Mouse (Mus musculus) intestine, postnatal 0 days (tissue): Measurements from ENCODE around the gene Pced1a. TPM values are rescaled to one million over a fixed set of nuclear protein-coding genes. Genes with fewer than 3 reads are reported as not detected.

Experiments used
- ATAC-seq: fragments of 200-750 bp; cut with Nextera tagmentation; 2 replicates; pipeline ENCODE4 v1.8.0; 2017; ENCODE audit warnings: mild to moderate bottlenecking, moderate TSS enrichment, moderate library complexity
- H3K27ac ChIP-seq: fragments of 300-500 bp; sonication (generic); 2 replicates; pipeline ENCODE4 v1.5.1; 2014; ENCODE audit warnings: mild to moderate bottlenecking, low read depth, low read length, moderate library complexity
- H3K27me3 ChIP-seq: fragments of 300-500 bp; sonication (generic); replicated peaks from 2 replicates; pipeline ENCODE4 v1.6.1; 2014; ENCODE audit warnings: low read length, mixed read lengths; ENCODE audit not compliant: control insufficient read depth, insufficient read depth
- H3K36me3 ChIP-seq: fragments of 300-500 bp; sonication (generic); 2 replicates; pipeline ENCODE4 v1.6.1; 2014; ENCODE audit warnings: mild to moderate bottlenecking, moderate library complexity; ENCODE audit not compliant: control insufficient read depth, insufficient read depth
- H3K4me1 ChIP-seq: fragments of 300-500 bp; sonication (generic); replicated peaks from 2 replicates; pipeline ENCODE4 v1.6.1; 2014; ENCODE audit warnings: antibody characterized with exemption, low read length, mixed read lengths; ENCODE audit not compliant: control insufficient read depth, insufficient read depth
- H3K4me2 ChIP-seq: fragments of 300-500 bp; sonication (generic); replicated peaks from 2 replicates; pipeline ENCODE4 v1.6.1; 2014; ENCODE audit warnings: low read depth, mild to moderate bottlenecking, moderate library complexity
- H3K4me3 ChIP-seq: fragments of 300-500 bp; sonication (generic); 2 replicates; pipeline ENCODE4 v1.5.1; 2014; ENCODE audit warnings: low read depth, low read length
- H3K9ac ChIP-seq: fragments of 300-500 bp; sonication (generic); 2 replicates; pipeline ENCODE4 v1.6.1; 2014; ENCODE audit warnings: mild to moderate bottlenecking, low read depth, low read length
- H3K9me3 ChIP-seq: fragments of 300-500 bp; sonication (generic); 2 replicates; pipeline ENCODE4 v1.6.1; 2016; ENCODE audit warnings: mixed run types; ENCODE audit not compliant: control insufficient read depth
- CTCF ChIP-seq: sonication (generic); IDR thresholded peaks from 2 replicates; pipeline ENCODE4 v1.5.1; 2016; ENCODE audit warnings: low read depth, mild to moderate bottlenecking, control low read depth, antibody characterized with exemption, moderate library complexity
- WGBS: fragments of 180-500 bp; shearing (Covaris S2); extraction: QIAGEN DNeasy Blood & Tissue Kit; methylation state at CpG from one replicate; pipeline ENCODE4 v1.1.7; 2014; 5-methylcytosine and 5-hydroxymethylcytosine counted together
- polyA plus RNA-seq: library from polyadenylated mRNA; unstranded; fragments of >200 nt; fragmentation: Nextera tagmentation; extraction: Ambion mirVana; gene quantifications from 2 replicates; pipeline ENCODE4 v1.2.1, GENCODE M21; 2015

Pced1a gene
- 5.3 and 6.1 TPM in 2 replicates for polyA plus RNA-seq

- TF ChIP-seq CTCF = peak; percentile 77
- peaks cover 10% of the 10 kb centered on the region for H3K36me3 ChIP-seq
- peak within 1 kb of the TSS; percentile 93 for H3K9ac ChIP-seq
- no peaks in the 10 kb centered on the region for H3K9me3 ChIP-seq
- 0 out of 2 replicates have a peak, but pooled peaks cover 3% of the 10 kb centered on the region for H3K4me1 ChIP-seq
- under 1% methylated on average over 58 of the region's 58 CpGs for WGBS
- H3K27me3 ChIP-seq = no peaks in the 10 kb centered on the region
- H3K4me2 ChIP-seq = peak within 1 kb of the TSS; percentile 91
- ATAC-seq = peak; percentile 96
- H3K4me3 ChIP-seq = peak within 1 kb of the TSS; percentile 83
- peak within 1 kb of the TSS; percentile 93 for H3K27ac ChIP-seq
Measured at GRCm38 (mm10) chr2:130424126-130424853, at the start of gene Pced1a, which contains the start of gene Vps16. Gene Pced1a (minus strand): TSS chr2:130424701. Gene Vps16 (plus strand): TSS chr2:130424339.

DNA sequence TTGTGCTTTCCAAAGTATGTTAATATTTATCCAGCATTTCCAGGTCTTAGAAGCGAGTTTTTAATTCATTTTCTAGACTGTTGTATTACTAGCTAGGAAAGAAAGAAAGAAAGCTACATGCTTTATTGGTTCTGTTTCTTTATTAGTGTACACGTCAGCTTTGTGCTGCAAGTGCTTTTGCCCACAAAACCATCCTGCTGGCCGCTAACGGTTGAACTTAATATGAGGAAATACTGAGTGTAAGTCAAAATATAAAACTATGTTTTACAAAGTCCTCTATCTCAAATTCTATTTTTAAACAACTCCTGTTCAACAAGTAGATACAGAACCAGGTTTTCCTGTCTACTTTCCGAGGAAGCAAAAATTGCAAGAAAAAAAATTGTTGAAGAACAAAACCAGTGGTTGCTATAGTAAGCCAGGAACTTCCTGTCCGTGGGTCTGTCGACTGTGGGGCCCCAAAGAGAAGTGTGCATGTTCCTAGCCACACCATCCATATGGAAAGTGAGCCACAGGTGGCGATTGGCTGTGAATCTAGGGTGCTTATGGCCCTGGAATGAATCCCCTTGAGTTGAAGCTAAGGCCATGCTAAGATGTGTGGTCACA lies 48.5 kb upstream of the Pced1a start:
- no peak overlapping the region for H3K9ac ChIP-seq
- no peak for ATAC-seq
- no peaks in the 10 kb centered on the region for H3K4me1 ChIP-seq
- H3K4me2 ChIP-seq = no peak overlapping the region
- H3K9me3 ChIP-seq = no peaks in the 10 kb centered on the region
- no peaks in the 10 kb centered on the region for H3K36me3 ChIP-seq
- no peak overlapping the region for H3K27ac ChIP-seq
- H3K27me3 ChIP-seq = no peaks in the 10 kb centered on the region
- no peak for TF ChIP-seq CTCF
- H3K4me3 ChIP-seq = no peak overlapping the region
- WGBS = 72% methylated on average over 8 of the region's 8 CpGs

DNA sequence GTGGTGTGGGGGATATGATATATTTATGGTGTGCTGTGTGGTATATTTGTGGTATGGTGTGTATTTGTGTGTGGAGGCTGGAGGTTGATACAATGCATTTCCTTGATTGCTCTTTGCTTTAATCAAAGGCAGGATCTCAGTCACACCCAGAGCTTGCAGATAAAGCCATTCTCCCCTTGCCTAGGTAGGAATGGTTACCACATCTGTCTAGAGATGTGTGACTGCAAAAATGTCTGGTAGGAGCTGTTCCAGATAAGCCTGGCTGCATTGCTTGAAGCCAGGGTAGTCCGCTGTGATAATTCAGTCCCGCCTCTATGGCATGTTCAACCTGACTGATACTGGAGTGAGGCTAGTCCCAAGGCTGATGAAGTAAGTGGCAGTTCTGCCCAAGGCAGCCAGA lies 45.4 kb upstream of the Pced1a start:
- Histone ChIP-seq H3K4me2 (no peak overlapping the region), H3K27me3 (no peaks in the 10 kb centered on the region), H3K4me1 (no peaks in the 10 kb centered on the region), H3K9ac (no peak overlapping the region), H3K4me3 (no peak overlapping the region), H3K9me3 (no peaks in the 10 kb centered on the region), H3K27ac (no peak overlapping the region), H3K36me3 (no peaks in the 10 kb centered on the region)
- no peak for TF ChIP-seq CTCF
- 55% methylated on average over 2 of the region's 2 CpGs for WGBS
- ATAC-seq = no peak

GRCm38 (mm10) chr2:130469366-130469765 lies 44.9 kb upstream of the Pced1a start:
- Histone ChIP-seq H3K9me3 (no peaks in the 10 kb centered on the region), H3K4me3 (no peak overlapping the region), H3K27me3 (no peaks in the 10 kb centered on the region), H3K4me1 (no peaks in the 10 kb centered on the region), H3K27ac (no peak overlapping the region), H3K9ac (no peak overlapping the region), H3K4me2 (no peak overlapping the region), H3K36me3 (no peaks in the 10 kb centered on the region)
- WGBS = 62% methylated on average over 4 of the region's 4 CpGs
- TF ChIP-seq CTCF = no peak
- no peak for ATAC-seq

GRCm38 (mm10) chr2:130466438-130466837 lies 41.9 kb upstream of the Pced1a start:
- H3K27me3 ChIP-seq = no peaks in the 10 kb centered on the region
- no peaks in the 10 kb centered on the region for H3K36me3 ChIP-seq
- no peak overlapping the region for H3K9ac ChIP-seq
- H3K4me3 ChIP-seq = no peak overlapping the region
- no peak for ATAC-seq
- 83% methylated on average over 1 of the region's 1 CpGs for WGBS
- no peak overlapping the region for H3K4me2 ChIP-seq
- no peak for TF ChIP-seq CTCF
- H3K4me1 ChIP-seq = no peaks in the 10 kb centered on the region
- H3K9me3 ChIP-seq = no peaks in the 10 kb centered on the region
- H3K27ac ChIP-seq = no peak overlapping the region

GRCm38 (mm10) chr2:130461287-130462071 lies 37.0 kb upstream of the Pced1a start:
- Histone ChIP-seq H3K27ac (no peak overlapping the region), H3K4me2 (no peak overlapping the region), H3K4me1 (no peaks in the 10 kb centered on the region), H3K9me3 (no peaks in the 10 kb centered on the region), H3K27me3 (no peaks in the 10 kb centered on the region), H3K36me3 (no peaks in the 10 kb centered on the region), H3K4me3 (no peak overlapping the region), H3K9ac (no peak overlapping the region)
- TF ChIP-seq CTCF = no peak
- ATAC-seq = no peak
- WGBS = 47% methylated on average over 15 of the region's 15 CpGs
